Mouse (Mus musculus) kidney, postnatal 14 days (tissue): Measurements from ENCODE around the gene Rassf2.

Experiments
- DNase-seq: peaks from one replicate; pipeline ENCODE4 v3.0.0; 2022; ENCODE audit warnings: mixed read lengths

Gene Rassf2

GRCm38 (mm10) chr2:131953711-131954110 lies 76.3 kb downstream of the Rassf2 start:
- DNase-seq: no peak

- DNase-seq: no peak
Measured at GRCm38 (mm10) chr2:131952961-131953538, 77.0 kb downstream of the Rassf2 start.

DNA sequence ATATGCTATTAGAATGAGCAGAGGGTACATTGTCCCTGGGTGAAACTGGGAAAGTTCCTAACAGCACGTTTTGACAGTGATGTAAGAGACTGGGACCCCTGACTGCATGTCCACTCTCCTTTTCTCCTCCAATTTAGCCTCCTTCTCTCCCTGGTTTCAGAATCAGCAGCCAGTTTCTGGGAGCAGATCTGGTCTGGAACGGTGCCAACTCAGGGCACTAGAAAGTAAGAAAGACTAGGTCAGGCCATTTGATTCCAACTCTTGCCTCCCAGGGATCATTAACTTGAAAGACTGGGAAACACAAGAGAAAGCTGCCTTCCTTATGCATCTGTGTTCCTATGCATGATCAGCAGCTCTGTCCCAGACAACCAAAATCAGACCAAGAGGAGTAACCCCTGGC lies 77.6 kb downstream of the Rassf2 start:
- DNase-seq: no peak

- no peak for DNase-seq
Measured at GRCm38 (mm10) chr2:131950598-131951095, 79.4 kb downstream of the Rassf2 start, which contains the start of gene Prnd. Gene Prnd, plus strand, starts transcription at chr2:131950861.

- peak; percentile 72 for DNase-seq
Measured at GRCm38 (mm10) chr2:131949767-131950597, 80.1 kb downstream of the Rassf2 start.

DNA sequence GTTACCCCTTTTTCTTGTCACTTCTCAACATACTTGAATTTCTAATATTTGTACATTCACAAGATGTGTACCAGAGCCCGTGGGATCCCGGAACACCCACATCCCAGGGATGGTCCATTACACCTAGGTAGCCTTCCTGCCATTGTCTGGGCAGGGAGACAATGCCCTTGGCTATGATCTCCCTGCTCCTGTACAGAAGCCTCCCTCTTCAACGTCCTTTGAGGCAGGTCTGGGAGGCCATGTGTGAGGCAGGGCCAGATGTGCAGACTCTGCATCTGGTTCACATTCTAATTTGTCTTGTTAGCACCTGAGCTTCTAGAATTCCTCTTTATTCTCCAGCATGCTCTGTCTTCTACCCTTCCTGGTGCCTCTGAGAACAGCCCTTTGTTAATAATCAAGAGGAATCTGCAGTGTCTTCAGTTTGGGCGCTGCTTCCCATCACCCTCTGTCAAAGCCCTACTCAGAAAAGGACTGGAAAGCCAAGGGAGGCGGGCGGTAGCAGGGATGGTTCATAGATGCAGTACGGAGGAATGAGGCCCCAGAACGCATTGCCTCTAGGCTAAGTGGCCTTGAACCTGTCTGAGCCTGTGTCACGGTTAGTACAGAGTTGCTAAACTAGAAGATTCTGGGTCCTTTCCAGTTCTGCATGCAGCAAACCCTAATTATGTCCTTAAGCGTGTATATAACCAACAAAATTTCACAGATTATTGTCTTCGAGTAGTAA lies 81.0 kb downstream of the Rassf2 start:
- DNase-seq: no peak

DNA sequence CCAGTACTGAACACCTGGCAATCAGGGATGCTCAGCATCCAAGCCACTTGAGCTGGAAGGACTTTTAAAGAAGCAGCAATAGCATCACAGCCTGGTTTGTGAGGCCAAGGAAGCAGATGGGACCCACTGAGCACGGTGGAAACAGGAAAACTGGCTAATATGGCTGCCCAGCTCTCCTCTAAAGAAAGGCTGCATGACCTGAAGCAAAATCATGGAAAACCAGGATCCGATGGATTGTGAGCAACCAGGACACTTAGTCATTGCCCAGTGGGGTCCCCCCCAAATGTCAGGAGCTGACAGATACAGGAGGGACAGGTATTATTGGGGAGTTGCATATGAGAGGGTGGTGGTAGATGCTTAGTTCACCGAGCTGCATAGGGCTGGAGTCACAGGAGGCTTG lies 81.9 kb downstream of the Rassf2 start:
- DNase-seq: no peak

DNA sequence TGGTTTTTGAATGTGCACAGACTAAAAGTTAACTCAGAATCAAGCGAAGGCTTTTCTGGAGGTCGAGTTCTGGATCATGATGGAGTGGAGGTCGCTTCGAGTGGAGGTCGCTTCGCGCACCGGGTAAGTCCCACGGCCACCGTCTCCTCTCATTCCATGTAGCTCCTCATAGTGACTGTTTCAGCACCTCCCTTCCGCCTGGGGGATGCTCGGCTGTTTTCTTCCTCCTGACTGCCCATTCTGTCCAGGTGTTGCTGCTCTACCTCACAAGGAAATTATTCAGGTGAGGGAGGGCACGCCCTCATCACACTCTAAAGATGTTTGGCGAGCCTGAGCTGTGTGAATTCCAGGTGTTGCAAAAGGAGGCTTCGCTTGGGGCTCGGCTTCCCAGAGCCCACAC lies 83.7 kb downstream of the Rassf2 start:
- DNase-seq: no peak

DNA sequence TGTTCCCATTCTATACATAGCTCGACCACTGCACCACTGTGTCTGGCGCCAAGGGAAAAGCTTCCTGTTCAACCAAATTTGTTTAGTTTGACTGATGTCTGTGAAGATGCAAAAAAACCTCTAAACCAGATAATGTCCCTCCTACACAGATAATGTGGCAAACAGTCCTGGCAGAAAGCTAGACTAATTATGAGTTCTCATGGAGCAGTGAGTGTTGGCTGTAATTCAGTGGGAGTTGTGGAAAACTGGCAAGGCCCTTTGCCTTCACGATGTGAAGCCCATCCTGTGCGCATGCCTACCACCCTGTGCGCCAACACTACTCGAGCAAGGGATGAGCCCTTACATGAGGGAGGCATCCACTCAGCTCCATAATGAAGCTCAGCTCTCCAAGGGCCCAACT lies 84.3 kb downstream of the Rassf2 start:
- no peak for DNase-seq

- DNase-seq: no peak
Measured at GRCm38 (mm10) chr2:131945225-131945624, 84.8 kb downstream of the Rassf2 start.

- no peak for DNase-seq
Measured at GRCm38 (mm10) chr2:131944370-131944769, 85.7 kb downstream of the Rassf2 start.

DNA sequence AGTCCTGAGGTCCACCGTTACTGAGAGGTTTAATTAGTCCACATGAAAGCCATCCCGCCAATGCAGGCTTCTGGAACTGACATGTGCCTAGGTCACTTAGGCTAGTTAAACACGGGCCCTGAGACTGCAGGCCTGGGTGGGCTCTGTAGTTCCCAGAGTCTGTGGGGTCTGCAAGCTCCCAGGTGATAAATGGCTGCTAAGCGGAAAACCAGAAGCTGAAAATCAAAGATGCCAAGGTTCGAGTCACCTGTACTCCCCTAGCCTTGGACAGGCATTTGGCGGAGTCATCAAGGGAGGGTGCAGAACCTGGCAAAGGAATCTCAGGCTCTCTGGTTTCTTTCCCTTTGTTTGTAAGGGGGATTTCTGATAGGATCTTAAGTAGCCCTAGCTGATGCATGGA lies 88.6 kb downstream of the Rassf2 start:
- DNase-seq: no peak

DNA sequence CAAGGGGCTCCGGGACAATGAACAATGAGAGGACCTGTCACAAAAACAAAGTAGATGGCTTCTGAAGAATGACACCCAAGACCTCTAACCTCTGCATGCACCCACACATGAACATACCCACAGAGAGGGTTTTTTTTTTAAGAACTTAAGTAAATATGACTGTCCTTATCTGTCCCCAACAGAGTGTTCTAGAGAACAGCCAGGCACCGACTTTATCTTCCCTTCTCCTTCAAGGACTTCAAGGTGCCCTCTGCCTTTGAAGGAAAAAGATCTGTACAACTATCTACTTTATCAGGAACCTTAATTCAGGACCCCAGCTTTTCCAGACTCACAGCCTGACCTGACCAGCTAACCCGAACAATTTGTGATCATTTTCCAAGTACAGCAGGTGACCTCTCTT lies 89.6 kb downstream of the Rassf2 start:
- DNase-seq: no peak
